Mouse (Mus musculus) spleen, adult 2 months (tissue): ENCODE results near the gene Grin2c. TPM values are rescaled to one million over a fixed set of nuclear protein-coding genes. Genes with fewer than 3 reads are reported as not detected.

Experiments
- DNase-seq, 2 experiments: peaks; one replicate each; pipeline versions ENCODE4 v3.0.0 to v3.0.0-alpha.2; 2012 to 2021; ENCODE audit warnings: low spot score in 2 of 2, low read depth in 1 of 2
- H3K27ac ChIP-seq: fragments of 200-500 bp; 2 replicates; pipeline ENCODE4 v1.5.1; 2012; ENCODE audit warnings: low read length, inconsistent platforms; ENCODE audit not compliant: insufficient read depth
- H3K27me3 ChIP-seq: fragments of 200-500 bp; 2 replicates; pipeline ENCODE4 v1.6.1; 2012; ENCODE audit warnings: mild to moderate bottlenecking, moderate library complexity, low read length, inconsistent platforms; ENCODE audit not compliant: control insufficient read depth, insufficient read depth
- H3K36me3 ChIP-seq: fragments of 200-500 bp; 2 replicates; pipeline ENCODE4 v1.6.1; 2012; ENCODE audit warnings: mild to moderate bottlenecking, low read length, inconsistent platforms; ENCODE audit not compliant: control insufficient read depth, insufficient read depth
- H3K4me1 ChIP-seq: fragments of 200-500 bp; 2 replicates; pipeline ENCODE4 v1.6.1; 2011; ENCODE audit warnings: inconsistent platforms; ENCODE audit not compliant: control insufficient read depth, insufficient read depth, insufficient read length
- H3K4me3 ChIP-seq: fragments of 200-500 bp; 2 replicates; pipeline ENCODE4 v1.5.1; 2011; ENCODE audit warnings: mild to moderate bottlenecking, inconsistent platforms; ENCODE audit not compliant: insufficient read depth, insufficient read length; ENCODE audit errors: extremely low read depth
- CTCF ChIP-seq: fragments of 200-500 bp; IDR thresholded peaks from 2 replicates; pipeline ENCODE4 v1.5.1; 2011; ENCODE audit warnings: mild to moderate bottlenecking, inconsistent platforms; ENCODE audit not compliant: insufficient read depth, insufficient read length, insufficient replicate concordance; ENCODE audit errors: extremely low read depth
- POLR2A ChIP-seq: fragments of 200-500 bp; IDR thresholded peaks from 2 replicates; pipeline ENCODE4 v1.6.1; 2011; ENCODE audit warnings: low read depth, low read length, inconsistent platforms
- WGBS: fragments of 180-500 bp; shearing (Covaris S2); methylation state at CpG from one replicate; pipeline ENCODE4 v1.1.7; 2018; 5-methylcytosine and 5-hydroxymethylcytosine counted together
- polyA plus RNA-seq: library from polyadenylated mRNA; depleted of rRNA; stranded (reverse); fragments of >200 nt; gene quantifications from 2 replicates; pipeline ENCODE4 v1.2.3, GENCODE M21; 2012; rRNA removed

The Grin2c gene
- polyA plus RNA-seq, result 9.5 and 13.7 TPM in 2 replicates

DNA sequence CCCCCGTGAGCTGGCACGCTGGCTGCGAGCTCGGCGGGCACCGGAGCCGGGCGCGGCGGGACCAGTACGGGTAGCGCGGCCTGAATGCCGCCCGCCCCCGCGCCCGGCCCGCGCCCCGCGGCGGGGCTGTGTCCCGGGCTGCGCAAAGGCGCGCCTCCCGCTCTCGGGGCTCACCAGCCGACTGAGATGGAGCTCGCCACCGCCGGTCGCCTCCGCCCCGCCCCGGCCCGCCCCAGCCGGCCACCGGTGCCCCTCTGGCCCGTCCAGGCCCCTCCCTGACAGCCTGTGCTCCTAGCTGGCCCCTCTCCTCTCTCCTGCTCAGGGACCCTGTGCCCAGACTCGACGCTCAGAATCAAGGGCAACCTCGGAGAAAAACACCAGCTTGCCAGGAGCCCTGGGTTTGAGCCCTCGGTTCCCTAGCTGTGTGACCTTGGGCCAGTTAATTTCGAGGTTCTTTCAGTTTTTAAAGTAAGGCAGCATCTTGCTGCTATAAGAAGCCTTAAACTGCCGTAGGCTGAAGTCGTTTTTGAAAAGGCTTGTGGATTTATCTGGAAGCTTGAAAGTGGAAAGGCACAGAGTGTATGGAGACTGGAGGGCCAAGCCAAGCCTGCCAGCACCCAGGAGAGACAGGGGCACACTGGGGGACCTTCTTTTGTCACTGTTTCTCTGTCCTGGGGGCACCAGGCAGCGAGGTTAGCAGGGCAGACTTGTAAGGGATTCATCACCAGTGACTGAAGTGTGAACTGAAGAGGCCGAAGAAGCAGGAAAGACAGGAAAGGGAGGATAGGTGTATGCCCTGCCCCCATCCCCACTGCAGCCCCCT lies at the start of gene Grin2c:
Gene Grin2c, minus strand, starts transcription at position 183 of the 823 bp plus-strand sequence.
- H3K4me1 ChIP-seq, result peaks cover 3% of the 10 kb centered on the region; the same call in 1 of the 2 replicates
- 15% methylated on average over 50 of the region's 50 CpGs for WGBS
- no peak for DNase-seq
- peaks cover 15% of the 10 kb centered on the region for H3K36me3 ChIP-seq
- peaks cover 22% of the 10 kb centered on the region for H3K27me3 ChIP-seq
- no peak for TF ChIP-seq POLR2A
- TF ChIP-seq CTCF, result no peak
- H3K27ac ChIP-seq, result 0 out of 2 replicates have a peak within 1 kb of the TSS, but pooled peaks have one; percentile 16
- H3K4me3 ChIP-seq, result peak within 1 kb of the TSS; percentile 11; the same call in 1 of the 2 replicates

DNA sequence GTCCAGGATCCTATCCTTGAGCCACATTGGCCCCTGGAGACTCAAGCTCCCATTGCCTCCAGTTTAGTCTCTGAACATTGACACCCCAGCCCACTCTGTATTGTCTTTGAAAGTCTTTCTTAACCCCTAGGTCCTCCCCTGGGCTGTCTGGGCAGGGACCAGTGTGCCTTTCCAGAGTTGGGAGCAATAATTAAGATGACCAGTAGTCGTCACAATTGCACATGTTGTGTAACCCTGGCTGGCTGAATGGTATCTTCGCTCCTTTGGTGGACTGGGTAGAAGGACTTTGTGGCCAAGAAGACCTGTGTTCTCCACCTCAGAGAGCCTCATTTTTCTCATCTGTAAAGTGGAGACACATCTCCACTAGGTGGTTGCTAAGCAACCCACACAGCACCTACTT lies 47.2 kb upstream of the Grin2c start:
- Histone ChIP-seq H3K4me3 (no peak overlapping the region), H3K27ac (no peak overlapping the region), H3K4me1 (no peaks in the 10 kb centered on the region), H3K27me3 (peaks cover 6% of the 10 kb centered on the region; the same call in 1 of the 2 replicates), H3K36me3 (no peaks in the 10 kb centered on the region)
- DNase-seq, result no peak
- WGBS, result 27% methylated on average over 2 of the region's 2 CpGs
- TF ChIP-seq POLR2A (no peak), CTCF (no peak)

DNA sequence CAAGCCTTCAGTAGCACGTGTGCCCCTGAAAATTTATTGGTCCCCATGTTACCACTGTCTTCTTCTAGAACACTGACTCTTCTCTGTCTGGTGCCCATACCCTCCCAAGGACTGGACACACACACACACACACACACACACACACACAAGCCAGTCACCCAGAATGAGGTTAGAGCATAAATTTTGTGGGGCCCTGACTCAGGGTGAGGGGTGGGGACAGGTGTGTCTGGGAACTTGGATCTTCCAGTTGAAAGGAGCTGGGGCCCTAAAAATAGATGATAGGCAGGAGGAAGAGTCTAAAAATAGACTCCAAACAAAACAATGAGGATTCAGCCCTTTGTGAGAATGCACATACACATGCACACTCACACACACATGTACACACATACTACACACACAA lies 41.7 kb upstream of the Grin2c start:
- no peak overlapping the region for H3K4me3 ChIP-seq
- no peak for DNase-seq
- H3K27me3 ChIP-seq, result no peaks in the 10 kb centered on the region
- no peaks in the 10 kb centered on the region for H3K36me3 ChIP-seq
- WGBS, result 47% methylated on average over 1 of the region's 1 CpGs
- H3K27ac ChIP-seq, result no peak overlapping the region
- H3K4me1 ChIP-seq, result no peaks in the 10 kb centered on the region
- TF ChIP-seq POLR2A, result no peak
- no peak for TF ChIP-seq CTCF

DNA sequence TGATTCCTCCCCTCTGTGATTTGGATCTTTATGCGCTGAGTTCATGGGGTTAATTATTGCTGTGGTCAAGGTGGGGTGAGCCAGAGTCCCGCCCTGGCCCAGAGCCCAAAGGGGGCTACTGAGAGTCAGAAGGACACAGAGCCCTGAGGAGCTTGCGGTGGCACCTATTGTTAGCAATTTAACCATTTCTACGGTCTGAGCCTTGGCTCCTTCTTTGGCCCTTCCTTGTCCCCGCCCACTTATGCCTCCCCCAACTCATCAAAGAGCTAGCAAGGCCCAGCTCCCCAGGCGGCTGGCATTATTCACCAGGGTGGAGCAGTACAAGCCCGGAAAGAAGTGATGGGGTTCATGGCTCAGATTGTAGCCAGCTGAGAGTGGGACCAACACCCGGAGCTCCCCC lies 39.8 kb upstream of the Grin2c start, which contains the start of gene Otop2:
Gene Otop2, plus strand, starts transcription at position 301 of the 400 bp plus-strand sequence.
- no peaks in the 10 kb centered on the region for H3K36me3 ChIP-seq
- no peak for TF ChIP-seq CTCF
- TF ChIP-seq POLR2A, result no peak
- no peak for DNase-seq
- H3K4me1 ChIP-seq, result no peaks in the 10 kb centered on the region
- no peak within 1 kb of the TSS for H3K27ac ChIP-seq
- no peaks in the 10 kb centered on the region for H3K27me3 ChIP-seq
- WGBS, result 64% methylated on average over 8 of the region's 8 CpGs
- no peak within 1 kb of the TSS for H3K4me3 ChIP-seq

DNA sequence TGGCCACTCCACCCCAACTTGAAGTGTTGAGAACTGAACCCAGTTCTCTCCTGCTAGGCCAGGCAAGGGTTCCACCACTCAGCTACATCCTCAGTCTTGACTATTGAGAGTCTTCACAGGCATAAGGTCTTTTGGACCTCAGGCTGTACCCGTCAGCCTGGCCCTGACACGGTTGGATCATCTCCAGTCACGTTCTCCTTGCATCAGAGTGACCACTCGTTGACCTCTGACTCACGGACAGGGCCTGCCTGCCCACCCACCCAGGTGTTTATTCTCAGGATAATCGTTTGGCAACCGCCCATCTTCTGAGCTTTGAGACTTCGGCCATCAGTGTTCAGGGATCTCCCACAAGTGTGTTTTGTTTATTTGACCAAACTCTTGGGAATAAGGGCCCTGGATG lies 36.1 kb upstream of the Grin2c start:
- 78% methylated on average over 8 of the region's 8 CpGs for WGBS
- no peak for DNase-seq
- H3K27me3 ChIP-seq, result no peaks in the 10 kb centered on the region

DNA sequence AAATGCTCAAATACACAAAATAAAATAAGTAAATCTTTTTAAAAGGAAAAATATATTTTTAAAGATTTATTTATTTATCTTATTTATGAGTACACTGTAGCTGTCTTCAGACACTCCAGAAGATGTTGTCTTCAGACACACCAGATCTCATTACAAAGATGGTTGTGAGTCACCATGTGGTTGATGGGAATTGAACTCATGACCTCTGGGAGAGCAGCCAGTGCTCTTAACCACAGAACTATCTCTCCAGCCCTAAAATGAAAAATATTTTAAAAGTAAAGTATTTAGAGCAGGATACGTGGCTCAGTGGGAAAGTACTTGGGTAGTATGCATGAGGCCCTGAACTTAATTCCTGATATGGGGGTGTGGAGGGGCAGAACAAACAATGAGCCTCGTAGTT lies 34.3 kb upstream of the Grin2c start:
- 85% methylated on average over 2 of the region's 2 CpGs for WGBS
- TF ChIP-seq CTCF (no peak), POLR2A (no peak)
- H3K4me1 ChIP-seq, result no peaks in the 10 kb centered on the region
- no peak overlapping the region for H3K27ac ChIP-seq
- no peak overlapping the region for H3K4me3 ChIP-seq
- no peaks in the 10 kb centered on the region for H3K36me3 ChIP-seq
- no peak for DNase-seq
- no peaks in the 10 kb centered on the region for H3K27me3 ChIP-seq

More for the DNA sequence above, 36.1 kb upstream of the Grin2c start:
- H3K27ac ChIP-seq, result no peak overlapping the region
- no peaks in the 10 kb centered on the region for H3K4me1 ChIP-seq
- TF ChIP-seq POLR2A, result no peak
- no peaks in the 10 kb centered on the region for H3K36me3 ChIP-seq
- H3K4me3 ChIP-seq, result no peak overlapping the region

DNA sequence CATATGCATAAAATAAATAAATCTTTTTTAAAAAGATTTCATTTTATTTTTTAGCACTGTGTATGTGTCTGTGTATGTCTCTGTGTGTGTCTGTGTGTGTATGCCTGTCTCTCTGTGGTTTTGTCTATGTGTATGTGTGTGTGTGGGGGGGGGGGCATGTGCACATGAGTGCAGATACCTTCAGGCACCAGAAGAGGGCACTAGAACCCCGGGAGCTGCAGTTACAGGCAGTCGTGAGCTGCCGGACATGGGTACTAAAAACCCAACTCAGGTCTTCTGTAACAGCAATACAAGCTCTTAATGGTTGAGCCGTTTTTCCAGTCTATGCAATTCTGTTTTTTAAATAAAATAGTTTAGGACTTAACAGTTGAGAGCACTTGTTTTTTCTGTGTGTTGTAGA lies 33.7 kb upstream of the Grin2c start:
- H3K27me3 ChIP-seq, result no peaks in the 10 kb centered on the region
- no peak overlapping the region for H3K4me3 ChIP-seq
- no peaks in the 10 kb centered on the region for H3K4me1 ChIP-seq
- no peaks in the 10 kb centered on the region for H3K36me3 ChIP-seq
- WGBS, result 82% methylated on average over 4 of the region's 4 CpGs
- no peak for TF ChIP-seq CTCF
- TF ChIP-seq POLR2A, result no peak
- H3K27ac ChIP-seq, result no peak overlapping the region
- no peak for DNase-seq
